Mouse (Mus musculus) intestine, embryonic 14.5 days (tissue): ENCODE measurements at regions not wholly inside any gene's neighbourhood (a gene's known extent, or its start where the extent isn't known, plus 50 kb on each side); places are given as distances from the start of the nearest gene placed in this dataset.

Experiments used
- ATAC-seq: fragments of 200-750 bp; cut with Nextera tagmentation; replicated peaks from 2 replicates; pipeline ENCODE4 v1.8.0; 2017; ENCODE audit warnings: low read depth, moderate number of reproducible peaks, moderate TSS enrichment, moderate library complexity; ENCODE audit not compliant: low FRiP score, low TSS enrichment
- DNase-seq: peaks from one replicate; pipeline ENCODE4 v3.0.0-alpha.2; 2018; ENCODE audit warnings: low spot score
- H3K27ac ChIP-seq: fragments of 300-500 bp; sonication (generic); 2 replicates; pipeline ENCODE4 v1.5.1; 2014; ENCODE audit warnings: low read depth, mild to moderate bottlenecking, control low read depth
- H3K27me3 ChIP-seq: fragments of 300-500 bp; sonication (generic); replicated peaks from 2 replicates; pipeline ENCODE4 v1.6.1; 2014; ENCODE audit warnings: low read length, control low read depth; ENCODE audit not compliant: control insufficient read depth, insufficient read depth
- H3K36me3 ChIP-seq: fragments of 300-500 bp; sonication (generic); 2 replicates; pipeline ENCODE4 v1.6.1; 2014; ENCODE audit warnings: low read length, control low read depth; ENCODE audit not compliant: control insufficient read depth, insufficient read depth
- H3K4me1 ChIP-seq: fragments of 300-500 bp; sonication (generic); replicated peaks from 2 replicates; pipeline ENCODE4 v1.6.1; 2014; ENCODE audit warnings: low read length, control low read depth, mixed read lengths; ENCODE audit not compliant: control insufficient read depth, insufficient read depth
- H3K4me2 ChIP-seq: fragments of 300-500 bp; sonication (generic); 2 replicates; pipeline ENCODE4 v1.6.1; 2014; ENCODE audit warnings: low read length
- H3K4me3 ChIP-seq: fragments of 300-500 bp; sonication (generic); 2 replicates; pipeline ENCODE4 v1.5.1; 2014; ENCODE audit warnings: low read depth, low read length, control low read depth, mixed read lengths
- H3K9ac ChIP-seq: fragments of 300-500 bp; sonication (generic); 2 replicates; pipeline ENCODE4 v1.6.1; 2014; ENCODE audit warnings: mild to moderate bottlenecking, low read length
- H3K9me3 ChIP-seq: fragments of 300-500 bp; sonication (generic); 2 replicates; pipeline ENCODE4 v1.6.1; 2016; ENCODE audit warnings: low read length, control low read depth; ENCODE audit not compliant: control insufficient read depth
- WGBS: fragments of 180-500 bp; shearing (Covaris S2); extraction: QIAGEN DNeasy Blood & Tissue Kit; methylation state at CpG from one replicate; pipeline ENCODE4 v1.1.7; 2014; 5-methylcytosine and 5-hydroxymethylcytosine counted together

DNA sequence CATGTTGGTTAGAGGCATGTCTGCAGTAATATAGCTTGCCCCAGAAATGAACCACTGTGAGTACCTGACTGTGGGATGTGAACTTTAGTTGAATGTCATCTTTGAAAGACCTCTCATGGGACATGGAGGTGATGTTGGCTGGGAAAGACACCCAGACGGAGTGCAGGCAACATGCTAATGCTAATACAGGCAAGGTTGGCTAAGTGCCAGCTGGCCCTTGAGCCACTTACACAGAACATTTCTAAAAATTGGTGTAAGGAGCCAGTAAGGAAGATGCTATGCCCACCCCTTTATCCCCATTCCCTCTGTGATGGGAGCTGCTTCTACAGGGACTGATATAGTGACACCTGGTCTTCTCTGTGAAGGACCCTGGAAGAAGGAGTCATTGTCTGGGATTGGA is 656.5 kb downstream of the Tns3 start:
- no peak for ATAC-seq
- DNase-seq = no peak
- Histone ChIP-seq H3K4me1 (no peaks in the 10 kb centered on the region), H3K4me2 (no peak overlapping the region), H3K27me3 (no peaks in the 10 kb centered on the region), H3K27ac (no peak overlapping the region), H3K36me3 (no peaks in the 10 kb centered on the region), H3K9ac (no peak overlapping the region), H3K9me3 (no peaks in the 10 kb centered on the region), H3K4me3 (no peak overlapping the region)
- WGBS = 68% methylated on average over 1 of the region's 1 CpGs

DNA sequence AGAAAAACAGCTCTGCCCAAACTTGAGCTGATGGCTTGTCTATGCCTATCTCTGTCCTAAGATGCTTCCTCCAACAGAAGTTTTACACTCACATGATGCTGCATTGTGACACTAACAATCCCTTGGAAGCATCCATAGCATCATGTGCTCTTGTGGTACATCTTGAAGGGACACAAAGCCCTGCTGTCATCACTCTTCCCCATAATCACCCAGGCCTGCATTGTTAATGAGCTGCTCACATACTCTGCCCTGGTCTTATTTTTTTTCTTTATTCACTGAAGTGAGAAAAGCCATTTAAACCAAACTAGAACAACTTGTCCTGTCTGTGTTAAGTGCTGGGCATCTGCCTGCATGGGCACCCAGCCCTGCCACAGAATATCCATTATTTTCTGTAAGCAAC is 683.3 kb downstream of the Tns3 start:
- no peaks in the 10 kb centered on the region for H3K27me3 ChIP-seq
- no peak overlapping the region for H3K4me3 ChIP-seq
- no peak for ATAC-seq
- no peaks in the 10 kb centered on the region for H3K4me1 ChIP-seq
- no peak overlapping the region for H3K27ac ChIP-seq
- H3K4me2 ChIP-seq = no peak overlapping the region
- H3K36me3 ChIP-seq = no peaks in the 10 kb centered on the region
- DNase-seq = no peak
- peaks cover 3% of the 10 kb centered on the region; the same call in 1 of the 2 replicates for H3K9me3 ChIP-seq
- no peak overlapping the region for H3K9ac ChIP-seq

DNA sequence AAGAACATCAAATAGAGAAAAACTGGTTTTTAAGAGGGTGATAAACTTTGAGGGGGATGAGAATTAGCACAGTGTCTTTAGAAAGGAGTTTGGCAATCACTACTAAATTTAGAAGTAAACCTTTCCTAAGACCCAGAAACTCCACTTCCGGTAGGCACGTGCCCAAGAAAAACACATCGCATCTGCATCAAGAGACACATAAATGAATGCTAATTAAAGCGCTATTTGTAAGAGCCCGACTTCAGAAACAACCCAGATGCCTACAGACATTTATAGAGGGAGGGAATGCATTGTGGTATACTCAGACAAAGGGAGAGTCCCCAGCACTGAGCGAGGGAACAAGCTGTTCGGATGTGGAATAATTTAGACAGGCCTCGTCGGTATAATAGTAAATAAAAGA is 688.5 kb downstream of the Tns3 start:
- 71% methylated on average over 9 of the region's 9 CpGs for WGBS
- DNase-seq = no peak

DNA sequence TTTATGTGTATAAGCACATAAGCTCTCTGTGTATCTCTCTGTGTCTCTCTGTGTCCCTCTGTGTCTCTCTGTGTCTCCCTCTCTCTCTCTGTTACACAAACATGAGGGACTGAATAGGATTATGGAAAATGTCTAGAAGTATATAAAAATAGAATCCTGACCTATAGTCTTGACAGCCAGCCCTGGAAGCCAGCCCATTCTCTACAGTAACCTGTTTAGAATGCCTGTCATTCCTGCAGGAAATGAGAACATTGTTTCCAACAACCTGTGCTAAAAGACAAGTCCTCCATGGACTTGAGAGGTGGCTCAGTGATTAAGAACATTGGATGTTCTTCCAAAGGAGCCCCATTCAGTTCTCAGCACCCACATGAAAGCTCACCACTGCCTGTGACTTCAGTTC is 714.4 kb downstream of the Tns3 start:
- Histone ChIP-seq H3K36me3 (no peaks in the 10 kb centered on the region), H3K27me3 (no peaks in the 10 kb centered on the region), H3K4me1 (no peaks in the 10 kb centered on the region), H3K4me3 (no peak overlapping the region), H3K9ac (no peak overlapping the region), H3K9me3 (no peaks in the 10 kb centered on the region), H3K4me2 (no peak overlapping the region), H3K27ac (no peak overlapping the region)
- ATAC-seq = no peak
- no peak for DNase-seq

More for the DNA sequence above, 688.5 kb downstream of the Tns3 start:
- H3K27ac ChIP-seq = no peak overlapping the region
- no peaks in the 10 kb centered on the region for H3K4me1 ChIP-seq
- no peak for ATAC-seq
- no peak overlapping the region for H3K9ac ChIP-seq
- H3K27me3 ChIP-seq = no peaks in the 10 kb centered on the region
- H3K36me3 ChIP-seq = no peaks in the 10 kb centered on the region
- no peaks in the 10 kb centered on the region for H3K9me3 ChIP-seq
- H3K4me2 ChIP-seq = no peak overlapping the region
- H3K4me3 ChIP-seq = no peak overlapping the region

DNA sequence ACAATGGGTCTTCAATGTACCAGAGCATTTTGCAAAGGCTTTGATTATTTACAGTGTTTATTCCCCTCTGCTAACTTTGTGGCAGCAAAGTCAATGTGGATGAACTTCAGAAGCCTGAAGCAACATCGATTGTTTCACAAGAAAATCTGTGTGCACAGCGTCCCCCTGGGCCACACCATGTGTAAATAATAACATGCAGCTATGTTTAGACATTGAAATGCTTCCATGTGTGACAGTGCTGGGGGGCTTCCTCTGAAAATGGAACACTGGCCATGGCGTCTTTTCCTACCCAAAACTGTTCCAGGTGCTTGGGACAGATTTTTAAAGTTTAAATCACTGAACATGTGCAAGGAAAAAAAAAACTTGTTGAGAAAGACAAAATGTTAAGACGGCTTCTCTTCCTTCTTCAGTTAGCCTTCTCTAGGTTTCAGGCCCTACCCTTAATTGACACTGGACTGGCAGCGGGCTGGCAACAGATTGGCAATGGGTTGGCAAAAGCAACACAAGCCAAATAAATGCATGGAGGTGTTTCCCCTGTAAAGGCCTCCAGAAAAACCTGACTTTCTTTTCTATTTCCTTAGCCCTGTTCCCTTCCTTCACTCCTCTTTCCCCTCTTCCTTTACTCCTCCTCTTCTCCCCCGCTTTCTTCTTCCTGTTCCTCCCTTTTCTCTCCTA is 715.0 kb downstream of the Tns3 start:
- Histone ChIP-seq H3K27me3 (no peaks in the 10 kb centered on the region), H3K36me3 (no peaks in the 10 kb centered on the region), H3K9me3 (no peaks in the 10 kb centered on the region), H3K27ac (no peak overlapping the region), H3K4me1 (no peaks in the 10 kb centered on the region), H3K4me2 (no peak overlapping the region), H3K4me3 (no peak overlapping the region), H3K9ac (no peak overlapping the region)
- no peak for ATAC-seq
- WGBS = 75% methylated on average over 6 of the region's 6 CpGs
- no peak for DNase-seq

DNA sequence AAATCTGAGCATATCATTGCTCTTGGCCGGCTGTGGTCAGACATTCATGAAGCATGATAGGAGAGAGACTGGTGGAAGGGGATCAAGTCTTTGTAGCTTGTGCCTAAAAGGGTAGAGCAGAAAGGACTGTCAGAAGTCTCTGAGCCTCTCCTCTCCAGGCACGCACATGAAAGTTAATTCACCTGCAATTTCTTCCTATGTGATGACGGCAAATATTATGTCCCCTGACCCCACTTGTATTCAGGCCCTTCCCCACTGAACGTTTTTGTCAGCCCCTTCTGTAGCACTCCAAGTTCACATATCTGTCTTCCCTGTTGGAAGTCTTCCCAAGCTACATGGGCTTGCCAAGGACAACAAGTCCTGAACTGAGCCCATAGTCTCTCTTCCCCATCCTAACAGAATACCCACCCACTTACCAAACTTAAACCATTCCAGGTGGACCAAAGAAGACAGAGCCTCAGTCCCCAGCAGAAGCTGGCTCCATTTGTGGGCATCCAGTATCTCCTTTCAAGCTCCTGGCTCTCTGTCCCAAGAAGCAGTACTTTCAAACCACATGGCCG is 719.3 kb downstream of the Tns3 start:
- no peaks in the 10 kb centered on the region for H3K36me3 ChIP-seq
- no peak overlapping the region for H3K9ac ChIP-seq
- H3K27me3 ChIP-seq = no peaks in the 10 kb centered on the region
- H3K4me2 ChIP-seq = no peak overlapping the region
- no peak overlapping the region for H3K4me3 ChIP-seq
- WGBS = 80% methylated on average over 5 of the region's 5 CpGs
- no peak overlapping the region for H3K27ac ChIP-seq
- no peaks in the 10 kb centered on the region for H3K4me1 ChIP-seq
- no peak for DNase-seq
- H3K9me3 ChIP-seq = no peaks in the 10 kb centered on the region
- no peak for ATAC-seq

DNA sequence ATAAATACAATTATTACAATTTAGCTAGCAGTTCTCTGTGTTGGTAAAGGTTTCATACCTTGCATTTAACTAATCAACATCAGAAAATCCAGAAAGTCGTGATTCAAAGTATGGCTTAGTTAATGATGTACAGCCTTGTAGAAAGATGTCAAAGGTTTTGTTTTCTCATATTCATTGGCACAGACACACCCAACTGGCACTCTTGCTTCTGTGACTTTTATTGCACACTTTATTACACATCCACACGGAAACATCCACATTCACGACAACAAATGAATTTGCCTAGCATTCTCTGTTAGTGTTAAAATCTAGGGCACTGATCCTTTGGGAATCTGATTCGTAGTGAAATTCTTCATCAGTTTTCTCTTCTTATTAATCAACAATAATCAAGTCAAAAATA is 720.0 kb downstream of the Tns3 start:
- H3K27ac ChIP-seq = no peak overlapping the region
- H3K4me1 ChIP-seq = no peaks in the 10 kb centered on the region
- ATAC-seq (no peak), DNase-seq (no peak)
- H3K27me3 ChIP-seq = no peaks in the 10 kb centered on the region
- no peak overlapping the region for H3K9ac ChIP-seq
- H3K9me3 ChIP-seq = no peaks in the 10 kb centered on the region
- no peaks in the 10 kb centered on the region for H3K36me3 ChIP-seq
- H3K4me3 ChIP-seq = no peak overlapping the region
- WGBS = 72% methylated on average over 4 of the region's 4 CpGs
- H3K4me2 ChIP-seq = no peak overlapping the region

DNA sequence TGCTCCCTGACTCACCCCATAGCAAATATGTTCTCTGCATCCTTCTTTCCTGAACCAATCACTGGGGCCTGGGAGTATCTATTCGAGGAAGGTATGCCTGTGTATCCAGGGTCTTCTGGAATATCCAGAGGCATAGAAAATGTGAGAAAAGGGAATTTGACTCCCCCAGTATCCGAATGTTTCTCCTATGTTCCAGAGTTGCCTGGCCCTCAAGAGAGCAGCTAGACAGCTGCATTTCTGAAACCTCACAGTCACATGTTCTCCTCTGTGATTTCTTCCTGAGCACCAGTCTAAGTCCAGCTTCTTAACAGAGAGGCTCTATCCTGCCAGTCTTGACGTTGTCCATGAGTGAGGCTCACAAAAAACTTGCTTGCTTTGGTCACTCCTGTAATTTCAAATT is 719.9 kb upstream of the Igfbp3 start:
- DNase-seq = no peak
- H3K27ac ChIP-seq = no peak overlapping the region
- 81% methylated on average over 3 of the region's 3 CpGs for WGBS
- H3K27me3 ChIP-seq = no peaks in the 10 kb centered on the region
- H3K36me3 ChIP-seq = no peaks in the 10 kb centered on the region
- no peak for ATAC-seq
- H3K4me3 ChIP-seq = no peak overlapping the region
- no peak overlapping the region for H3K9ac ChIP-seq
- H3K4me2 ChIP-seq = no peak overlapping the region
- H3K9me3 ChIP-seq = no peaks in the 10 kb centered on the region
- no peaks in the 10 kb centered on the region for H3K4me1 ChIP-seq

DNA sequence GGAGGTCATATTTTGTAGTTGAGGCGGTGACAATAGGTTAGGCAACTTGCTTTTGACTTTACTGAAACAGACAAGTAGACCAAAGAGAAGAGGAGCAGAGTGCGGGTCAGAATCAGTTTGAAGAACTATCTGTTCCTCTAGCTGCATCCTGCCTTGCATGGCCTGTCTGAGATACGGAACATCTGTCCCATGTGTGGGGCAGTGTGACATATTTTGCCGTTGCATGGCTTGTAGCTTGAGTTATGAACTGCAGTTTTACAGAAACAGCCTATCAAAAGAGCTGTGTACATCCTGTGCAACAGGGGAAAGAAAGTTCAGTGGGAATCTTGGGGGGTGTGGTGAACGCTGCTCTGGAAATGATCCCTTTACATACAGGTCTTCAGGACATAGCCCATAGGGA is 718.9 kb upstream of the Igfbp3 start:
- Histone ChIP-seq H3K27me3 (no peaks in the 10 kb centered on the region), H3K36me3 (no peaks in the 10 kb centered on the region), H3K27ac (no peak overlapping the region), H3K9ac (no peak overlapping the region), H3K4me1 (no peaks in the 10 kb centered on the region), H3K4me2 (no peak overlapping the region), H3K9me3 (peaks cover 2% of the 10 kb centered on the region; the same call in 1 of the 2 replicates), H3K4me3 (no peak overlapping the region)
- DNase-seq = no peak
- ATAC-seq = no peak
- WGBS = 84% methylated on average over 5 of the region's 5 CpGs
